ENCODE assay signal across 8 mouse cellular contexts in the genomic region with DNA sequence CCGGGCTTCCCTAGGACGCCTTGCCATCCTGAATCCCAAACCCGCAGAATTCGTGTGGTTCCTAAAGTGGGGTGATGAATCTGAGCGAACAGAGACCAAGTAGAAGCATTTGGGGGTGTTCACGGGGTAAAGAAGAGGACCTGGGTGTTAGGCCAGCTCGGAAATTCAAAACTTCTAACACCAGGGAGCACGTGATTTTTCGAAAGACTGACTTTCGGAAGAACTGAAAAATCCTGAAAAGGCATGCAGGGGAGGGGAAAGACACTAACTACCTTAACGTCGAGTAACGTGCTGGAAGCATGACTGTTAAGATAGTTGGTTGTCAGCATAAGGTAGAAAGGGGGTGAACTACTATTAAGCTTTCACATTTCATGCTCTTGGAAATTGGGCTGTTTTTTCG. TPM values are rescaled to one million over a fixed set of nuclear protein-coding genes. Genes with fewer than 3 reads are reported as not detected.
DNase-seq lines count a peak whose midpoint lies in the region; ATAC-seq and TF ChIP-seq lines count a peak whose summit lies in the region.

No protein-coding gene starts in this region.

- H3K4me3 ChIP-seq in heart, embryonic 14.5 days (ENCODE audit: control insufficient read depth in 1 of 2, insufficient read depth in 1 of 2, low read depth in 1 of 2, low read length in 2 of 2) = peak overlapping the region; percentile 85 to 99
- H3K4me3 ChIP-seq in ES-E14 (ENCODE audit: insufficient read depth in 1 of 2, low read depth in 1 of 2, low read length in 2 of 2, poor library complexity in 1 of 2, severe bottlenecking in 1 of 2) = peak overlapping the region; percentile 78 to 96
- H3K4me3 ChIP-seq in forebrain, postnatal 0 days (ENCODE audit: low read depth, low read length) = peak overlapping the region; percentile 59
- H3K4me3 ChIP-seq in midbrain, embryonic 11.5 days (ENCODE audit: low read depth, low read length) = peak overlapping the region; percentile 97

- no peak for ATAC-seq in heart, embryonic 14.5 days (ENCODE audit: insufficient number of reproducible peaks, insufficient read depth, low FRiP score, low read depth)
- ATAC-seq in forebrain, postnatal 0 days = no peak
- ATAC-seq in midbrain, embryonic 11.5 days (ENCODE audit: low FRiP score) = no peak

- peaks cover 6 to 7% of the 10 kb centered on the region in 2 experiments for H3K4me1 ChIP-seq in heart, embryonic 14.5 days (ENCODE audit: control insufficient read depth in 2 of 2, insufficient read depth in 2 of 2, low read length in 2 of 2)
- peaks cover 2 to 9% of the 10 kb centered on the region in 2 experiments; a peak in 2 of 4 replicates for H3K4me1 ChIP-seq in ES-E14 (ENCODE audit: control insufficient read depth in 2 of 2, insufficient read depth in 2 of 2, low read length in 2 of 2, poor library complexity in 1 of 2)
- H3K4me1 ChIP-seq in forebrain, postnatal 0 days (ENCODE audit: insufficient read depth) = 0 out of 2 replicates have a peak, but pooled peaks cover 13% of the 10 kb centered on the region
- H3K4me1 ChIP-seq in midbrain, embryonic 11.5 days (ENCODE audit: control insufficient read depth, insufficient read depth, low read length) = peaks cover 30% of the 10 kb centered on the region

- H3K27me3 ChIP-seq in heart, embryonic 14.5 days (ENCODE audit: control insufficient read depth, insufficient read depth, low read length) = peaks cover 30% of the 10 kb centered on the region
- peaks cover 16% of the 10 kb centered on the region for H3K27me3 ChIP-seq in forebrain, postnatal 0 days (ENCODE audit: insufficient read depth, low read length)
- peaks cover 15% of the 10 kb centered on the region for H3K27me3 ChIP-seq in midbrain, embryonic 11.5 days (ENCODE audit: control insufficient read depth, insufficient read depth, low read length)

- H3K4me2 ChIP-seq in heart, embryonic 14.5 days (ENCODE audit: low read length) = peak overlapping the region; percentile 84
- H3K4me2 ChIP-seq in forebrain, postnatal 0 days (ENCODE audit: low read depth) = peak overlapping the region; percentile 99
- H3K4me2 ChIP-seq in midbrain, embryonic 11.5 days = peak overlapping the region; percentile 97

- DNase-seq in heart, postnatal 14 days = no peak
- DNase-seq in ES-E14 (ENCODE audit: low read depth, low spot score) = no peak
- no peak for DNase-seq in forebrain, postnatal 0 days
- DNase-seq in midbrain, embryonic 11.5 days (ENCODE audit: low spot score, missing footprints) = no peak
- no peak for DNase-seq in spleen, postnatal 14 days (ENCODE audit: low spot score in 2 of 2)
- DNase-seq in urinary bladder, postnatal 36 days (ENCODE audit: low spot score in 2 of 2) = no peak
- no peak for DNase-seq in adrenal gland, adult (ENCODE audit: inconsistent age in 2 of 2, low spot score in 1 of 2)

- no peak for TF ChIP-seq CTCF in forebrain, postnatal 0 days (IDR thresholded peaks at IDR 0.05; ENCODE audit: low read depth)

- H3K9ac ChIP-seq in heart, embryonic 14.5 days (ENCODE audit: low read length) = peak overlapping the region; percentile 66
- H3K9ac ChIP-seq in ES-E14 (ENCODE audit: insufficient read depth, low read depth, low read length, poor library complexity, severe bottlenecking) = peak overlapping the region; percentile 42
- peak overlapping the region; percentile 49 for H3K9ac ChIP-seq in forebrain, postnatal 0 days
- H3K9ac ChIP-seq in midbrain, embryonic 11.5 days (ENCODE audit: low read length) = peak overlapping the region; percentile 58

- H3K27ac ChIP-seq in heart, embryonic 14.5 days (replicated peaks in 1 of 2; ENCODE audit: control insufficient read depth in 1 of 2, insufficient read depth in 1 of 2, low read depth in 2 of 2, low read length in 2 of 2) = peak overlapping the region; percentile 10 to 73; a peak in 1 of 4 replicates
- H3K27ac ChIP-seq in ES-E14 (ENCODE audit: insufficient read depth, low read depth, low read length, poor library complexity, severe bottlenecking) = no peak overlapping the region
- no peak overlapping the region for H3K27ac ChIP-seq in forebrain, postnatal 0 days (ENCODE audit: low read depth, low read length)
- H3K27ac ChIP-seq in midbrain, embryonic 11.5 days (ENCODE audit: low read depth, low read length) = peak overlapping the region; percentile 55

- H3K9me3 ChIP-seq in heart, embryonic 14.5 days (ENCODE audit: control insufficient read depth, low read length) = no peaks in the 10 kb centered on the region
- no peaks in the 10 kb centered on the region for H3K9me3 ChIP-seq in ES-E14 (ENCODE audit: control insufficient read depth, insufficient read depth, low read depth, low read length)
- no peaks in the 10 kb centered on the region for H3K9me3 ChIP-seq in forebrain, postnatal 0 days (ENCODE audit: low read length)
- H3K9me3 ChIP-seq in midbrain, embryonic 11.5 days (ENCODE audit: control insufficient read depth, low read length) = no peaks in the 10 kb centered on the region

- intact Hi-C loops in heart, postnatal 14 days (cut with DNase I) = loop anchor here (5.0 to 10.0 kb wide), 4 partner anchors 136 to 334 kb away; no protein-coding TSS in a partner anchor

- in situ Hi-C loops in ES-E14 (cut with MboI; ENCODE audit: low sequenced_read_pairs in 2 of 2, unreplicated experiment in 2 of 2) = no loop called here

- 1% methylated on average over 14 of the region's 14 CpGs for WGBS in heart, embryonic 14.5 days
- WGBS in forebrain, postnatal 0 days = 2% methylated on average over 14 of the region's 14 CpGs
- WGBS in midbrain, embryonic 11.5 days = 0% methylated on average over 14 of the region's 14 CpGs

- H3K36me3 ChIP-seq in heart, embryonic 14.5 days (ENCODE audit: control insufficient read depth, insufficient read depth, low read length) = no peaks in the 10 kb centered on the region
- peaks cover 2% of the 10 kb centered on the region; the same call in 1 of the 2 replicates for H3K36me3 ChIP-seq in ES-E14 (ENCODE audit: control insufficient read depth, insufficient read depth, low read length, poor library complexity, severe bottlenecking)
- no peaks in the 10 kb centered on the region for H3K36me3 ChIP-seq in forebrain, postnatal 0 days (ENCODE audit: insufficient read depth)
- no peaks in the 10 kb centered on the region for H3K36me3 ChIP-seq in midbrain, embryonic 11.5 days (ENCODE audit: control insufficient read depth, insufficient read depth, low read length)

TF ChIP-seq in ES-E14, 5 proteins besides CTCF, POLR2A, EP300 and RAD21:
- no peak for TF ChIP-seq ZC3H11A (IDR thresholded peaks at IDR 0.05; ENCODE audit: borderline replicate concordance, low read depth, low read length)
- TF ChIP-seq MAFK (IDR thresholded peaks at IDR 0.05; ENCODE audit: insufficient read depth, low read depth, low read length) = no peak
- no peak for TF ChIP-seq ZNF384 (IDR thresholded peaks at IDR 0.05; ENCODE audit: low read depth, low read length)
- TF ChIP-seq CHD2 (IDR thresholded peaks at IDR 0.05; ENCODE audit: low read depth, low read length) = no peak
- no peak for TF ChIP-seq HCFC1 (IDR thresholded peaks at IDR 0.05; ENCODE audit: borderline replicate concordance, insufficient read depth, low read length)

RNA-seq across cellular contexts. Expression of gene Ptch1, which starts 5.1 kb away (rescaled TPM):
- 8.4 and 9.0 TPM in 2 replicates for polyA plus RNA-seq in heart, embryonic 14.5 days (2014; fragmentation: Nextera tagmentation; extraction: Ambion mirVana)
- 10 to 100 TPM; 12.0 to 16.1 TPM for total RNA-seq in heart, postnatal 14 days (2021)
- total RNA-seq in ES-E14 (2012; rRNA removed) = 21.6 and 63.8 TPM in 2 replicates
- 11.7 and 26.5 TPM in 2 replicates for total RNA-seq in forebrain, postnatal 0 days (2014; rRNA removed)
- 2.7 and 4.8 TPM in 2 replicates for polyA plus RNA-seq in forebrain, postnatal 0 days (2015; fragmentation: Nextera tagmentation; extraction: Ambion mirVana)
- polyA plus RNA-seq in midbrain, embryonic 11.5 days (2014; fragmentation: Nextera tagmentation; extraction: Ambion mirVana) = 22.6 and 22.9 TPM in 2 replicates

Comparison
In these comparisons a context has a peak if more than half of its experiments do, and no peak if none do; other contexts are left out.
1. H3K27ac ChIP-seq: peak in heart, embryonic 14.5 days (2 of 2) and midbrain, embryonic 11.5 days (single experiment); none in ES-E14 (single experiment) and forebrain, postnatal 0 days (single experiment).
2. Peak in every context shown above with its lines, with median percentiles within 50 percentile points of each other: H3K4me2 ChIP-seq, H3K4me3 ChIP-seq and H3K9ac ChIP-seq.